Mouse (Mus musculus) myocyte (in vitro differentiated cells): ENCODE measurements at regions not wholly inside any gene's neighbourhood (a gene's known extent, or its start where the extent isn't known, plus 50 kb on each side); places are given as distances from the start of the nearest gene placed in this dataset.

Source experiments
- H3K27me3 ChIP-seq: one replicate; pipeline ENCODE4 v1.6.1; 2011; ENCODE audit not compliant: control insufficient read depth, insufficient read depth, insufficient read length
- H3K36me3 ChIP-seq: one replicate; pipeline ENCODE4 v1.6.1; 2011; ENCODE audit not compliant: control insufficient read depth, insufficient read depth
- H3K4me2 ChIP-seq: one replicate; pipeline ENCODE4 v1.6.1; 2011; ENCODE audit warnings: low read depth, control low read depth
- H3K4me3 ChIP-seq: one replicate; pipeline ENCODE4 v1.5.1; 2011; ENCODE audit warnings: mild to moderate bottlenecking, control low read depth, moderate library complexity
- H3K79me2 ChIP-seq: one replicate; pipeline ENCODE4 v1.6.1; 2011; ENCODE audit not compliant: control insufficient read depth, insufficient read depth
- H3ac ChIP-seq: one replicate; pipeline ENCODE4 v1.6.1; 2011; ENCODE audit not compliant: control insufficient read depth, insufficient read length
- CEBPB ChIP-seq: IDR thresholded peaks from 2 replicates; pipeline ENCODE4 v1.6.1; 2011; ENCODE audit warnings: mild to moderate bottlenecking, moderate library complexity; ENCODE audit not compliant: poor library complexity, insufficient read depth, severe bottlenecking
- E2F4 ChIP-seq: IDR thresholded peaks from one replicate; pipeline ENCODE4 v1.6.1; 2011; ENCODE audit warnings: mild to moderate bottlenecking, control low read depth, moderate library complexity; ENCODE audit not compliant: insufficient read depth
- MAX ChIP-seq: IDR thresholded peaks from one replicate; pipeline ENCODE4 v1.6.1; 2011; ENCODE audit warnings: low read depth, mild to moderate bottlenecking, control low read depth
- MYOD1 ChIP-seq, 3 experiments: IDR thresholded peaks; one replicate each; pipeline ENCODE4 v1.6.1; 2011; ENCODE audit warnings: control low read depth in 2 of 3, low read depth in 2 of 3, mild to moderate bottlenecking in 2 of 3, moderate library complexity in 1 of 3; ENCODE audit not compliant: insufficient read length in 2 of 3, control insufficient read depth in 1 of 3
- MYOG ChIP-seq, 3 experiments: IDR thresholded peaks; one replicate each; pipeline ENCODE4 v1.6.1; 2011; ENCODE audit warnings: control low read depth in 2 of 3, low read depth in 2 of 3, mild to moderate bottlenecking in 2 of 3; ENCODE audit not compliant: insufficient read length in 2 of 3, control insufficient read depth in 1 of 3, insufficient read depth in 1 of 3
- POLR2A ChIP-seq: IDR thresholded peaks from one replicate; pipeline ENCODE4 v1.6.1; 2011; ENCODE audit warnings: low read depth, mild to moderate bottlenecking, control low read depth, moderate library complexity; ENCODE audit not compliant: insufficient read length
- POLR2AphosphoS2 ChIP-seq: IDR thresholded peaks from one replicate; pipeline ENCODE4 v1.6.1; 2011; ENCODE audit warnings: low read depth, control low read depth; ENCODE audit not compliant: insufficient read length
- REST ChIP-seq: IDR thresholded peaks from one replicate; pipeline ENCODE4 v1.6.1; 2011; ENCODE audit warnings: mild to moderate bottlenecking, control low read depth, moderate library complexity; ENCODE audit not compliant: insufficient read depth, insufficient read length
- SRF ChIP-seq: IDR thresholded peaks from one replicate; pipeline ENCODE4 v1.6.1; 2011; ENCODE audit warnings: low read depth; ENCODE audit not compliant: control insufficient read depth, insufficient read length
- TCF12 ChIP-seq: IDR thresholded peaks from one replicate; pipeline ENCODE4 v1.6.1; 2011; ENCODE audit warnings: mild to moderate bottlenecking, control low read depth; ENCODE audit not compliant: poor library complexity, insufficient read depth, severe bottlenecking
- TCF3 ChIP-seq: IDR thresholded peaks from one replicate; pipeline ENCODE4 v1.6.1; 2011; ENCODE audit warnings: low read depth, control low read depth; ENCODE audit not compliant: insufficient read length
- USF1 ChIP-seq: IDR thresholded peaks from one replicate; pipeline ENCODE4 v1.6.1; 2011; ENCODE audit warnings: low read depth, mild to moderate bottlenecking, control low read depth, moderate library complexity

- H3K36me3 ChIP-seq: no peaks in the 10 kb centered on the region
Observed at GRCm38 (mm10) chr12:25223539-25223938, 126.6 kb upstream of the Id2 start.

GRCm38 (mm10) chr12:25220780-25221106 lies 123.8 kb upstream of the Id2 start:
- no peak overlapping the region for H3K4me3 ChIP-seq
- no peak overlapping the region for H3K4me2 ChIP-seq
- H3K27me3 ChIP-seq: no peaks in the 10 kb centered on the region
- H3K79me2 ChIP-seq: no peaks in the 10 kb centered on the region
- no peaks in the 10 kb centered on the region for H3K36me3 ChIP-seq
- TF ChIP-seq MYOG (IDR thresholded peaks at IDR 0.05; ENCODE audit: control insufficient read depth in 1 of 3, insufficient read depth in 1 of 3, insufficient read length in 2 of 3, low read depth in 2 of 3) (no peak), POLR2A (no peak), TCF3 (no peak), MYOD1 (IDR thresholded peaks at IDR 0.05; ENCODE audit: control insufficient read depth in 1 of 3, insufficient read length in 2 of 3, low read depth in 2 of 3) (no peak)
- H3ac ChIP-seq: no peak overlapping the region

More at GRCm38 (mm10) chr12:25223539-25223938, 126.6 kb upstream of the Id2 start:
- TF ChIP-seq TCF12 (no peak), MAX (no peak), POLR2A (no peak), TCF3 (no peak), SRF (no peak), CEBPB (no peak), POLR2AphosphoS2 (no peak), E2F4 (no peak), REST (no peak), USF1 (no peak), MYOG (IDR thresholded peaks at IDR 0.05; ENCODE audit: control insufficient read depth in 1 of 3, insufficient read depth in 1 of 3, insufficient read length in 2 of 3, low read depth in 2 of 3) (no peak), MYOD1 (IDR thresholded peaks at IDR 0.05; ENCODE audit: control insufficient read depth in 1 of 3, insufficient read length in 2 of 3, low read depth in 2 of 3) (no peak)
- Histone ChIP-seq H3K4me3 (no peak overlapping the region), H3K27me3 (no peaks in the 10 kb centered on the region), H3K79me2 (no peaks in the 10 kb centered on the region), H3ac (no peak overlapping the region), H3K4me2 (no peak overlapping the region)

- no peaks in the 10 kb centered on the region for H3K36me3 ChIP-seq
- TF ChIP-seq E2F4 (no peak), MAX (no peak), TCF12 (no peak), TCF3 (no peak), USF1 (no peak), SRF (no peak), POLR2AphosphoS2 (no peak), POLR2A (no peak)
- no peak overlapping the region for H3K4me3 ChIP-seq
- H3K79me2 ChIP-seq: no peaks in the 10 kb centered on the region
- H3K4me2 ChIP-seq: no peak overlapping the region
- H3ac ChIP-seq: no peak overlapping the region
- H3K27me3 ChIP-seq: no peaks in the 10 kb centered on the region
Observed at GRCm38 (mm10) chr12:25220096-25220779, 123.3 kb upstream of the Id2 start.

GRCm38 (mm10) chr12:25219546-25219945 lies 122.6 kb upstream of the Id2 start:
- no peak overlapping the region for H3K4me2 ChIP-seq
- no peaks in the 10 kb centered on the region for H3K27me3 ChIP-seq
- H3K36me3 ChIP-seq: no peaks in the 10 kb centered on the region
- no peak overlapping the region for H3ac ChIP-seq
- TF ChIP-seq TCF3 (no peak), USF1 (no peak), MYOD1 (IDR thresholded peaks at IDR 0.05; ENCODE audit: control insufficient read depth in 1 of 3, insufficient read length in 2 of 3, low read depth in 2 of 3) (no peak), POLR2A (no peak), CEBPB (no peak), REST (no peak), MAX (no peak), TCF12 (no peak), SRF (no peak), MYOG (IDR thresholded peaks at IDR 0.05; ENCODE audit: control insufficient read depth in 1 of 3, insufficient read depth in 1 of 3, insufficient read length in 2 of 3, low read depth in 2 of 3) (no peak)
- no peaks in the 10 kb centered on the region for H3K79me2 ChIP-seq
- no peak overlapping the region for H3K4me3 ChIP-seq

GRCm38 (mm10) chr12:25216792-25217516 lies 120.0 kb upstream of the Id2 start:
- Histone ChIP-seq H3K79me2 (no peaks in the 10 kb centered on the region), H3K36me3 (no peaks in the 10 kb centered on the region), H3K4me2 (no peak overlapping the region), H3ac (no peak overlapping the region), H3K27me3 (no peaks in the 10 kb centered on the region), H3K4me3 (no peak overlapping the region)
- TF ChIP-seq TCF12: no peak
- no peak for TF ChIP-seq POLR2AphosphoS2
- no peak for TF ChIP-seq MYOD1 (IDR thresholded peaks at IDR 0.05; ENCODE audit: control insufficient read depth in 1 of 3, insufficient read length in 2 of 3, low read depth in 2 of 3)
- TF ChIP-seq CEBPB: no peak
- TF ChIP-seq USF1: no peak
- TF ChIP-seq TCF3: no peak
- no peak for TF ChIP-seq MYOG (IDR thresholded peaks at IDR 0.05; ENCODE audit: control insufficient read depth in 1 of 3, insufficient read depth in 1 of 3, insufficient read length in 2 of 3, low read depth in 2 of 3)
- TF ChIP-seq SRF: no peak
- TF ChIP-seq MAX: no peak
- TF ChIP-seq REST: no peak
- no peak for TF ChIP-seq POLR2A
- no peak for TF ChIP-seq E2F4
